Mouse (Mus musculus) heart, adult 2 months (tissue): Measurements from ENCODE around the gene BC053393.

Experiments used
- CTCF ChIP-seq: fragments of 200-600 bp; IDR thresholded peaks from 2 replicates; pipeline ENCODE4 v1.8.1; 2022; ENCODE audit warnings: antibody characterized with exemption, mild to moderate bottlenecking, moderate library complexity
- POLR2A ChIP-seq: fragments of 200-500 bp; IDR thresholded peaks from 2 replicates; pipeline ENCODE4 v1.6.1; 2011; ENCODE audit warnings: mild to moderate bottlenecking, low read depth, low read length, control low read depth; ENCODE audit not compliant: insufficient read depth

DNA sequence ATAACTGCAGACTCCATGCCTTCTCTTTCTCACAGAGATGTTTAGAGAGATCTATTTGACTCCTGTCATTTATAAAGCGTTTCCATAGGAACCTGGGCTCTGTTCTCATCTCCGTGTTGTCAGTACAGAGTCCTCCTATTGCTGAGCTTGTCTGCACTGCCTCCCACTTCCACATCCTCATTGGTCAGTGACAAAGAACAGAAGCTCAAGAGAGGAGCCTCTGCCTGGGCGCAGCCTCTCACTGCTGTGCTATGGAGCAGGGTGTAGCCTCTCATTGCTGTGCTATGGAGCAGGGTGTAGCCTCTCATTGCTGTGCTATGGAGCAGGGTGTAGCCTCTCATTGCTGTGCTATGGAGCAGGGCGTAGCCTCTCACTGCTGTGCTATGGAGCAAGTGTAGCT, 21.6 kb upstream of the BC053393 start:
- TF ChIP-seq POLR2A (no peak), CTCF (no peak)
